Mouse (Mus musculus): ENCODE measurements around the gene Lipa. TPM values are rescaled to one million over a fixed set of nuclear protein-coding genes. Genes with fewer than 3 reads are reported as not detected.
A peak's percentile ranks its signal among the peaks of the same experiment; 100 is the strongest.

Gene Lipa
- 25.4 and 31.3 TPM in 2 replicates for polyA plus RNA-seq (2012; rRNA removed)

GRCm38 (mm10) chr19:34526941-34527682, at the start of gene Lipa:
Lipa (minus strand) TSS chr19:34527474.
- peak; percentile 47 for DNase-seq (ENCODE audit: low read depth)

GRCm38 (mm10) chr19:34573650-34574049, 46.4 kb upstream of the Lipa start:
- no peak for DNase-seq (ENCODE audit: low read depth)

- DNase-seq (ENCODE audit: low read depth): no peak
Measured at GRCm38 (mm10) chr19:34571080-34571479, 43.8 kb upstream of the Lipa start.

GRCm38 (mm10) chr19:34569896-34570476, 42.7 kb upstream of the Lipa start:
- no peak for DNase-seq (ENCODE audit: low read depth)

- DNase-seq (ENCODE audit: low read depth): no peak
Measured at GRCm38 (mm10) chr19:34568988-34569895, 42.0 kb upstream of the Lipa start.

GRCm38 (mm10) chr19:34566178-34566784, 39.0 kb upstream of the Lipa start:
- DNase-seq (ENCODE audit: low read depth): no peak

- no peak for DNase-seq (ENCODE audit: low read depth)
Measured at GRCm38 (mm10) chr19:34562556-34562955, 35.3 kb upstream of the Lipa start.

GRCm38 (mm10) chr19:34556621-34557020, 29.3 kb upstream of the Lipa start:
- DNase-seq (ENCODE audit: low read depth): no peak

- DNase-seq (ENCODE audit: low read depth): no peak
Measured at GRCm38 (mm10) chr19:34554061-34554460, 26.8 kb upstream of the Lipa start.

GRCm38 (mm10) chr19:34553522-34553921, 26.2 kb upstream of the Lipa start:
- DNase-seq (ENCODE audit: low read depth): no peak

- no peak for DNase-seq (ENCODE audit: low read depth)
Measured at GRCm38 (mm10) chr19:34553021-34553420, 25.7 kb upstream of the Lipa start.

- no peak for DNase-seq (ENCODE audit: low read depth)
Measured at GRCm38 (mm10) chr19:34551981-34552380, 24.7 kb upstream of the Lipa start.

GRCm38 (mm10) chr19:34550534-34551223, 23.4 kb upstream of the Lipa start, which contains the start of gene Ifit2:
Ifit2 (plus strand) TSS chr19:34550694.
- DNase-seq (ENCODE audit: low read depth): no peak

- no peak for DNase-seq (ENCODE audit: low read depth)
Measured at GRCm38 (mm10) chr19:34550205-34550533, 22.9 kb upstream of the Lipa start.

GRCm38 (mm10) chr19:34547976-34548375, 20.7 kb upstream of the Lipa start:
- DNase-seq (ENCODE audit: low read depth): no peak

GRCm38 (mm10) chr19:34546211-34546610, 18.9 kb upstream of the Lipa start:
- DNase-seq (ENCODE audit: low read depth): no peak

GRCm38 (mm10) chr19:34539422-34539821, 12.1 kb upstream of the Lipa start:
- DNase-seq (ENCODE audit: low read depth): no peak

GRCm38 (mm10) chr19:34532061-34532751, 4.9 kb upstream of the Lipa start:
- DNase-seq (ENCODE audit: low read depth): no peak

GRCm38 (mm10) chr19:34526321-34526923, 852 bp downstream of the Lipa start:
- DNase-seq (ENCODE audit: low read depth): no peak

- no peak for DNase-seq (ENCODE audit: low read depth)
Measured at GRCm38 (mm10) chr19:34524646-34525045, 2.6 kb downstream of the Lipa start.
